Mouse (Mus musculus) CH12.LX (cell line): Measurements from ENCODE around the gene Scd2.

Source experiments
- CTCF ChIP-seq, 2 experiments: IDR thresholded peaks in 1 of 2; conservative IDR thresholded peaks in 1 of 2; 2 replicates each; pipeline ENCODE4 v1.5.1; 2011 to 2012; ENCODE audit warnings: low read depth in 2 of 2, low read length in 2 of 2, improper control_type of control experiment in 1 of 2, inconsistent platforms in 1 of 2, mild to moderate bottlenecking in 1 of 2, moderate library complexity in 1 of 2
- EP300 ChIP-seq: IDR thresholded peaks from 2 replicates; pipeline ENCODE4 v1.6.1; 2011; ENCODE audit warnings: low read length, improper control_type of control experiment
- ETS1 ChIP-seq: conservative IDR thresholded peaks from 2 replicates; pipeline ENCODE4 v1.6.1; 2012; ENCODE audit warnings: low read depth, mild to moderate bottlenecking, inconsistent platforms, low read length, improper control_type of control experiment, moderate library complexity
- MAFK ChIP-seq: IDR thresholded peaks from 2 replicates; pipeline ENCODE4 v1.6.1; 2011; ENCODE audit warnings: low read length, improper control_type of control experiment; ENCODE audit not compliant: insufficient replicate concordance
- MAZ ChIP-seq: IDR thresholded peaks from 2 replicates; pipeline ENCODE4 v1.6.1; 2012; ENCODE audit warnings: low read depth, mild to moderate bottlenecking, inconsistent platforms, low read length, improper control_type of control experiment, moderate library complexity
- MYC ChIP-seq: IDR thresholded peaks from 2 replicates; pipeline ENCODE4 v1.6.1; 2011; ENCODE audit warnings: low read depth, mild to moderate bottlenecking, improper control_type of control experiment, low read length
- NELFE ChIP-seq: IDR thresholded peaks from 2 replicates; pipeline ENCODE4 v1.6.1; 2011; ENCODE audit warnings: low read depth, low read length, improper control_type of control experiment
- POLR2A ChIP-seq: IDR thresholded peaks from 2 replicates; pipeline ENCODE4 v1.6.1; 2011; ENCODE audit warnings: low read depth, mild to moderate bottlenecking, improper control_type of control experiment, low read length
- TBP ChIP-seq: conservative IDR thresholded peaks from 2 replicates; pipeline ENCODE4 v1.6.1; 2011; ENCODE audit warnings: low read depth, low read length, improper control_type of control experiment
- TCF12 ChIP-seq: IDR thresholded peaks from 2 replicates; pipeline ENCODE4 v1.6.1; 2014; ENCODE audit warnings: low read depth, mild to moderate bottlenecking, inconsistent platforms, low read length, improper control_type of control experiment
- USF2 ChIP-seq: conservative IDR thresholded peaks from 2 replicates; pipeline ENCODE4 v1.6.1; 2011; ENCODE audit warnings: low read depth, low read length, improper control_type of control experiment
- ZKSCAN1 ChIP-seq: IDR thresholded peaks from 2 replicates; pipeline ENCODE4 v1.6.1; 2012; ENCODE audit warnings: low read depth, inconsistent platforms, low read length, improper control_type of control experiment, borderline replicate concordance
- ZNF384 ChIP-seq: IDR thresholded peaks from 2 replicates; pipeline ENCODE4 v1.6.1; 2012; ENCODE audit warnings: low read depth, low read length, improper control_type of control experiment, inconsistent platforms

GRCm38 (mm10) chr19:44248081-44248853 lies 45.2 kb upstream of the Scd2 start:
- TF ChIP-seq POLR2A: peak; percentile 76
- no peak for TF ChIP-seq ZKSCAN1
- TF ChIP-seq CTCF (conservative IDR thresholded peaks at IDR 0.05 in 1 of 2, IDR thresholded peaks at IDR 0.05 in 1 of 2; ENCODE audit: low read depth in 2 of 2, low read length in 2 of 2): no peak
- TF ChIP-seq EP300: no peak
- TF ChIP-seq TBP: no peak
- no peak; the same call in 1 of the 2 replicates for TF ChIP-seq NELFE
- TF ChIP-seq TCF12: peak; percentile 74
- peak; percentile 92 for TF ChIP-seq ZNF384
- TF ChIP-seq MAFK: peak; percentile 33; the same call in 1 of the 2 replicates
- TF ChIP-seq ETS1: 0 out of 2 replicates have a peak, but pooled peaks have one; percentile 40
- TF ChIP-seq MYC: 0 out of 2 replicates have a peak, but pooled peaks have one; percentile 45
- TF ChIP-seq USF2: peak; percentile 64
- 0 out of 2 replicates have a peak, but pooled peaks have one; percentile 20 for TF ChIP-seq MAZ
